Mouse (Mus musculus) forebrain, embryonic 15.5 days (tissue): ENCODE measurements around the gene Palm. TPM values are rescaled to one million over a fixed set of nuclear protein-coding genes. Genes with fewer than 3 reads are reported as not detected.

Experiments used
- ATAC-seq: fragments of 200-750 bp; cut with Nextera tagmentation; replicated peaks from 2 replicates; pipeline ENCODE4 v1.8.0; 2017; ENCODE audit warnings: mild to moderate bottlenecking, moderate TSS enrichment, moderate library complexity
- H3K27ac ChIP-seq: fragments of 300-500 bp; sonication (generic); replicated peaks from 2 replicates; pipeline ENCODE4 v1.5.1; 2015; ENCODE audit warnings: mild to moderate bottlenecking, inconsistent platforms
- H3K27me3 ChIP-seq: fragments of 300-500 bp; sonication (generic); 2 replicates; pipeline ENCODE4 v1.6.1; 2015; ENCODE audit warnings: inconsistent platforms
- H3K36me3 ChIP-seq: fragments of 300-500 bp; sonication (generic); 2 replicates; pipeline ENCODE4 v1.6.1; 2015; ENCODE audit warnings: mild to moderate bottlenecking, inconsistent platforms
- H3K4me1 ChIP-seq: fragments of 300-500 bp; sonication (generic); 2 replicates; pipeline ENCODE4 v1.6.1; 2015; ENCODE audit warnings: inconsistent platforms
- H3K4me2 ChIP-seq: fragments of 300-500 bp; sonication (generic); replicated peaks from 2 replicates; pipeline ENCODE4 v1.6.1; 2015; ENCODE audit warnings: mild to moderate bottlenecking, inconsistent platforms
- H3K4me3 ChIP-seq: fragments of 300-500 bp; sonication (generic); 2 replicates; pipeline ENCODE4 v1.5.1; 2015; ENCODE audit warnings: mild to moderate bottlenecking, inconsistent platforms
- H3K9ac ChIP-seq: fragments of 300-500 bp; sonication (generic); replicated peaks from 2 replicates; pipeline ENCODE4 v1.6.1; 2015; ENCODE audit warnings: mild to moderate bottlenecking, inconsistent platforms
- H3K9me3 ChIP-seq: fragments of 300-500 bp; sonication (generic); 2 replicates; pipeline ENCODE4 v1.6.1; 2016; ENCODE audit warnings: inconsistent platforms
- WGBS: fragments of 180-500 bp; shearing (Covaris S2); methylation state at CpG from one replicate; pipeline ENCODE4 v1.1.7; 2015; ENCODE audit warnings: mixed read lengths; 5-methylcytosine and 5-hydroxymethylcytosine counted together
- polyA plus RNA-seq: library from polyadenylated mRNA; unstranded; fragments of >200 nt; fragmentation: Nextera tagmentation; extraction: Ambion mirVana; gene quantifications from 2 replicates; pipeline ENCODE4 v1.2.1, GENCODE M21; 2015

The Palm gene
- polyA plus RNA-seq, 1 experiment from 2014 or later, result 325 TPM

GRCm38 (mm10) chr10:79777103-79777531, 16.3 kb upstream of the Palm start, which contains the start of gene Fstl3:
Fstl3 (plus strand) TSS chr10:79777272.
- Histone ChIP-seq H3K9ac (no peak within 1 kb of the TSS), H3K36me3 (no peaks in the 10 kb centered on the region), H3K4me2 (peak within 1 kb of the TSS; percentile 36), H3K27me3 (peaks cover 46% of the 10 kb centered on the region), H3K4me3 (peak within 1 kb of the TSS; percentile 21), H3K4me1 (peaks cover 25% of the 10 kb centered on the region), H3K27ac (no peak within 1 kb of the TSS), H3K9me3 (no peaks in the 10 kb centered on the region; the same call in 1 of the 2 replicates)
- WGBS, result 2% methylated on average over 39 of the region's 39 CpGs
- no peak for ATAC-seq

DNA sequence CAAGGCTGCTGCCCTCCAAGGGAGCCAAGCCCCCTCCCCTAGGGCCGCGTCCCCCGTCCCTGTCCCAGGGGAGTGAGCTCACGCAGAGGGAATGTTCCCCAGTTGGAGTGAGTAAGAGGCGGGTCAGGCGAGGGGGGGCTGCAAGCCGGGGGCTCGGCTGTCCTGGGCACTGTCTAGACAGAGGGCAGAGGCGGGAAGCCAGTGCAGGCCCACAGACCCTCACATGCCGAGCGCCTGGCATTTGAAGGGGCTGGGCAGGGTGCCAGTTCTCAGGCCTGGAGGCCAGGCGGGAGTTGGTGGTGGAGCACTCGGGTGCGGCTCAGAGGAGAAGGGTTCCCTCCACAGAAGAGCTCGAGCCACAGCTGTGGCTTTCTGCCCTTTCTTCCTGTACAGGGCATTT, 15.4 kb upstream of the Palm start:
- no peak overlapping the region for H3K4me2 ChIP-seq
- peaks cover 25% of the 10 kb centered on the region for H3K4me1 ChIP-seq
- H3K27ac ChIP-seq, result no peak overlapping the region
- H3K27me3 ChIP-seq, result peaks cover 46% of the 10 kb centered on the region
- no peaks in the 10 kb centered on the region for H3K36me3 ChIP-seq
- H3K9me3 ChIP-seq, result no peaks in the 10 kb centered on the region; the same call in 1 of the 2 replicates
- H3K9ac ChIP-seq, result no peak overlapping the region
- 9% methylated on average over 15 of the region's 15 CpGs for WGBS
- no peak for ATAC-seq
- H3K4me3 ChIP-seq, result no peak overlapping the region

- Histone ChIP-seq H3K27ac (no peak overlapping the region), H3K27me3 (peaks cover 46% of the 10 kb centered on the region), H3K4me1 (peaks cover 25% of the 10 kb centered on the region), H3K9ac (no peak overlapping the region), H3K4me3 (no peak overlapping the region), H3K9me3 (no peaks in the 10 kb centered on the region; the same call in 1 of the 2 replicates), H3K4me2 (no peak overlapping the region), H3K36me3 (no peaks in the 10 kb centered on the region)
- ATAC-seq, result no peak
- WGBS, result 5% methylated on average over 2 of the region's 2 CpGs
Observed at GRCm38 (mm10) chr10:79779193-79779592, 14.2 kb upstream of the Palm start.

DNA sequence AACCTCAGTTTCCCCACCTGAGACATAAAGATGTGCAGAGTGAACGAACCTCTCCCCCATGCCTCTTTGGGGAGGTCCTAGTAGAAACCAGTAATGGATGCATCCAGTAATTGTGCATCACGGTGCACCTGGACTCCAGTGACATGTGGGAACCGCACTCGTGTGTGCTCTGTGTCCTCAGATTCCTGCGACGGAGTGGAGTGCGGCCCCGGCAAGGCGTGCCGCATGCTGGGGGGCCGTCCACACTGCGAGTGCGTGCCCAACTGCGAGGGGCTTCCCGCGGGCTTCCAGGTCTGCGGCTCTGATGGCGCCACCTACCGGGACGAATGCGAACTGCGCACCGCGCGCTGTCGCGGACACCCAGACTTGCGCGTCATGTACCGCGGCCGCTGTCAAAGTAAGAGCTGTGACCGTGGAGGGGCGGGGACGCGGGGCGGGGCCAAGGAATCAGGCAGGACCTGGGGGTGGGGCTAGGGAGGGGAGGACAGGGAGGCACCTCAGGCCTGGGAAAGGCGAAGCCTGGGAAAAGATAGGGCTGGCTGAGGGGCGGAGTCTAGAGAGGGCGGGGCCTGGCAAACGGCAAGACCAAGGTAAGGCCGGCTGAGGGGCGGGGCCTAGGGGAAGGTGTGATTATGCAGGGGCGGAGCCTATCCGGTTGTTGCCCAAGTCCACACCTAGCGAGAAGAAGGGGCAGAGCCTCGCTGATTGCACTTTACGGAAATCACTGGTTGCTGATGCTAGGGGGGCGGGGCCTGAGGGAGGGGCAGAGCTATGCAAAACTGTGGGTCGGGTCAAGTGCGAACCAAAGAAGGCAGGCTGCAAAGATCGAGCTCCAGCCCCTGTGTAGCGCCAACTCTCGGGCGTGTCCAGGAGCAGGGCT, 13.3 kb upstream of the Palm start:
- peak overlapping the region; percentile 28; the same call in 1 of the 2 replicates for H3K9ac ChIP-seq

DNA sequence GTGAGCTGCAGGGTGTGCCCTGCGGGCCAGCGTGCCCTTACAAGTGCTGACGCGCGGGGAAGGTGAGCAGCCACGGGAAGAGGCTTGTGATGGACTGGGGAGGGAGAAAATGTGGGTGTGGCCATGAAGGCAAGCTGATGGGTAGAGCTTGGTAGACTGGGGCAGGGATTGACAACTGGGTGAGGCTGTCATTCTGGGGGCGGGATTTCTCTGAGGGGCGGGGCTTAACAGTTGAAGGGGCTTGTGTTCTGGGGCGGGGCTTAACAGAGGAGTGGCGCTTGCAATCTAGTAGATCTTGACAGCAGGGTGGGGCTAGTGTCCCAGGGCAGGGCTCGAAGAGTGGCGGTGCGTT, 12.7 kb upstream of the Palm start:
- 0% methylated on average over 12 of the region's 13 CpGs for WGBS
- no peak overlapping the region for H3K27ac ChIP-seq
- peak overlapping the region; percentile 67 for H3K4me2 ChIP-seq
- H3K9me3 ChIP-seq, result no peaks in the 10 kb centered on the region
- H3K36me3 ChIP-seq, result no peaks in the 10 kb centered on the region
- peaks cover 52% of the 10 kb centered on the region for H3K27me3 ChIP-seq
- no peak for ATAC-seq
- H3K9ac ChIP-seq, result peak overlapping the region; percentile 28; the same call in 1 of the 2 replicates
- H3K4me1 ChIP-seq, result peaks cover 25% of the 10 kb centered on the region
- H3K4me3 ChIP-seq, result peak overlapping the region; percentile 43

More for the DNA sequence above, 13.3 kb upstream of the Palm start:
- no peak overlapping the region for H3K27ac ChIP-seq
- peak overlapping the region; percentile 43 for H3K4me3 ChIP-seq
- 2% methylated on average over 55 of the region's 55 CpGs for WGBS
- peak; percentile 90 for ATAC-seq
- H3K4me1 ChIP-seq, result peaks cover 25% of the 10 kb centered on the region
- peak overlapping the region; percentile 67 for H3K4me2 ChIP-seq
- H3K27me3 ChIP-seq, result peaks cover 52% of the 10 kb centered on the region
- no peaks in the 10 kb centered on the region; the same call in 1 of the 2 replicates for H3K9me3 ChIP-seq
- H3K36me3 ChIP-seq, result no peaks in the 10 kb centered on the region

- Histone ChIP-seq H3K27me3 (peaks cover 49% of the 10 kb centered on the region), H3K9me3 (no peaks in the 10 kb centered on the region), H3K9ac (no peak overlapping the region), H3K27ac (no peak overlapping the region), H3K4me3 (peak overlapping the region; percentile 43), H3K4me1 (peaks cover 25% of the 10 kb centered on the region), H3K4me2 (peak overlapping the region; percentile 67), H3K36me3 (no peaks in the 10 kb centered on the region)
- peak; percentile 36 for ATAC-seq
- 29% methylated on average over 21 of the region's 21 CpGs for WGBS
Observed at GRCm38 (mm10) chr10:79781139-79781538, 12.2 kb upstream of the Palm start.

GRCm38 (mm10) chr10:79781956-79782355, 11.4 kb upstream of the Palm start:
- peaks cover 43% of the 10 kb centered on the region; the same call in 1 of the 2 replicates for H3K27me3 ChIP-seq
- H3K4me1 ChIP-seq, result peaks cover 25% of the 10 kb centered on the region
- no peak overlapping the region for H3K4me3 ChIP-seq
- H3K9me3 ChIP-seq, result no peaks in the 10 kb centered on the region
- 50% methylated on average over 5 of the region's 5 CpGs for WGBS
- ATAC-seq, result no peak
- no peak overlapping the region for H3K9ac ChIP-seq
- H3K36me3 ChIP-seq, result no peaks in the 10 kb centered on the region
- H3K4me2 ChIP-seq, result no peak overlapping the region
- no peak overlapping the region for H3K27ac ChIP-seq

DNA sequence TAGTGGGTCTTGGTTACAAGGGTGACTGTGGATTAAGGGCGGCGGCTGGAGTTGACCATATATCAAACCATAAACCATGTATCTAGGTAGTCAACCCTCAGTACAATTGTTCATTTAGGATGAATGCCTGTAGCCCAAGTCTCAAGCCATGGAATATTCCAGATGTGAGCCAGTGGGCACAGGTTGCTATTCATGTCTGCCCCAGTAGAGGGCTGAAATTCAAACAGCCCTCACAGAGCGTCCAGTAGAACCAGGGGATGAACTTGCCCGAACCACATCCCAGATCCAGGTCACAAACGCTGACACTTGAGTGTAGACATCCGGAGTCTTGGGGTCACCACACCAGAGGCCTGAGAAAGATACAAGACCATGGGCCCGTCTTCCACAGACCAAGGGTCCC, 10.3 kb upstream of the Palm start:
- H3K9me3 ChIP-seq, result no peaks in the 10 kb centered on the region
- ATAC-seq, result no peak
- 66% methylated on average over 7 of the region's 7 CpGs for WGBS
- peaks cover 33% of the 10 kb centered on the region; the same call in 1 of the 2 replicates for H3K27me3 ChIP-seq
- H3K4me1 ChIP-seq, result peaks cover 16% of the 10 kb centered on the region
- H3K4me2 ChIP-seq, result no peak overlapping the region
- H3K9ac ChIP-seq, result no peak overlapping the region
- no peaks in the 10 kb centered on the region for H3K36me3 ChIP-seq
- no peak overlapping the region for H3K27ac ChIP-seq
- no peak overlapping the region for H3K4me3 ChIP-seq

GRCm38 (mm10) chr10:79783920-79784800, 9.2 kb upstream of the Palm start:
- Histone ChIP-seq H3K9me3 (no peaks in the 10 kb centered on the region), H3K9ac (no peak overlapping the region), H3K4me1 (peaks cover 13% of the 10 kb centered on the region), H3K36me3 (no peaks in the 10 kb centered on the region), H3K27ac (no peak overlapping the region), H3K4me2 (no peak overlapping the region), H3K27me3 (peaks cover 22% of the 10 kb centered on the region; the same call in 1 of the 2 replicates), H3K4me3 (no peak overlapping the region)
- WGBS, result 39% methylated on average over 27 of the region's 27 CpGs
- no peak for ATAC-seq

DNA sequence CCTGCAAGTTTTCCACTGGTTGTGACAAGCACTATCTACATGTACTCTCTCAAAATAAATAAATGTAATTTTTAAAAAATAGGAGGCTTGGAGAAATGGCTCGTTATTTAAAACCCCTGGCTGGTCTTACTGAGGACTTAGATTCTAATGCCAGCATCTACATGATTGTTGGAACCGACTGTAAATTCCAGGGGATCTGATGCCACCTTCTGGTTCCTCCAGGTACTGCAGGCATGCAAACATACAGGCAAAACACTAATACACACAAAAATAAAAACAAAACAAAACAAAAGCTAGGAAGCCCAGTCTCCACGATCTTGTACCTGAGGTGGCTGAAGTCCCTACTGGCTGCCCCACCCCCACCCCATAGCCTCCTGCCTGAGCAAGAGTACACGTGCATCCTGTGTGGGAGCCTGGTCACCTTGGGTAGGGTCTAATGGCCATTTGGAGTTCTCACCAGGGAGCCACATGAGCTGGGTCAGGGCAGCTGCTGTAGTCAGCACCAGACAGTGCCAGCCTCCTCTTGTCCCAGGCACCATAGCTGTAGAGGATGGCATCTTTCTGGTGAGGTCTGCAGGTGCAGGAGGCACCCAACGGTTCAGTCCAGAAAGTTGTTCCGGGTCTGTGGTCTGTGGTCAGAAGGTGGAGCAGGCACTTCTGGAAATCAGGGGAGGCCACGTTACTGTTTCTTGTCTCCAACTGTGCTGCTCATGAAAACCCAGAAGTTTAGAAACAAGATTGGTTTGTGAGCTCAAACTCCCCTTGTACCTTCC, 4.8 kb upstream of the Palm start:
- no peaks in the 10 kb centered on the region for H3K36me3 ChIP-seq
- H3K27ac ChIP-seq, result no peak overlapping the region
- ATAC-seq, result no peak
- 0 out of 2 replicates have a peak, but pooled peaks cover 6% of the 10 kb centered on the region for H3K27me3 ChIP-seq
- H3K4me3 ChIP-seq, result no peak overlapping the region
- no peaks in the 10 kb centered on the region for H3K9me3 ChIP-seq
- no peak overlapping the region for H3K9ac ChIP-seq
- WGBS, result 36% methylated on average over 7 of the region's 7 CpGs
- H3K4me2 ChIP-seq, result no peak overlapping the region
- peaks cover 5% of the 10 kb centered on the region; the same call in 1 of the 2 replicates for H3K4me1 ChIP-seq

- peaks cover 8% of the 10 kb centered on the region for H3K4me1 ChIP-seq
- H3K9ac ChIP-seq, result no peak overlapping the region
- H3K27me3 ChIP-seq, result 0 out of 2 replicates have a peak, but pooled peaks cover 2% of the 10 kb centered on the region
- H3K27ac ChIP-seq, result no peak overlapping the region
- 46% methylated on average over 2 of the region's 2 CpGs for WGBS
- no peaks in the 10 kb centered on the region for H3K9me3 ChIP-seq
- no peak overlapping the region for H3K4me3 ChIP-seq
- H3K4me2 ChIP-seq, result no peak overlapping the region
- no peak for ATAC-seq
- no peaks in the 10 kb centered on the region for H3K36me3 ChIP-seq
Observed at GRCm38 (mm10) chr10:79789581-79789980, 3.8 kb upstream of the Palm start.
